Mouse (Mus musculus): ENCODE measurements at regions not wholly inside any gene's neighbourhood (a gene's known extent, or its start where the extent isn't known, plus 50 kb on each side); places are given as distances from the start of the nearest gene placed in this dataset.

- H3K9me3 ChIP-seq, result 0 out of 2 replicates have a peak, but pooled peaks cover 4% of the 10 kb centered on the region
- H3K27me3 ChIP-seq (ENCODE audit: insufficient read depth, poor library complexity, severe bottlenecking), result peaks cover 3% of the 10 kb centered on the region; the same call in 1 of the 2 replicates
- WGBS, result 66% methylated on average over 12 of the region's 12 CpGs
- peaks cover 11% of the 10 kb centered on the region for H3K4me1 ChIP-seq (replicated peaks)
- peak; percentile 40 for DNase-seq (ENCODE audit: low spot score)
- no peak overlapping the region for H3K4me3 ChIP-seq
- H3K27ac ChIP-seq, result peak overlapping the region; percentile 79
- no peaks in the 10 kb centered on the region for H3K36me3 ChIP-seq
Measured at GRCm38 (mm10) chr8:92555140-92555539, 118.9 kb upstream of the Irx6 start.

GRCm38 (mm10) chr8:92555631-92556030, 118.5 kb upstream of the Irx6 start:
- Histone ChIP-seq H3K36me3 (no peaks in the 10 kb centered on the region), H3K9me3 (0 out of 2 replicates have a peak, but pooled peaks cover 4% of the 10 kb centered on the region), H3K27ac (peak overlapping the region; percentile 79), H3K4me3 (no peak overlapping the region), H3K4me1 (replicated peaks) (peaks cover 11% of the 10 kb centered on the region), H3K27me3 (ENCODE audit: insufficient read depth, poor library complexity, severe bottlenecking) (0 out of 2 replicates have a peak, but pooled peaks cover 3% of the 10 kb centered on the region)
- peak; percentile 9 for DNase-seq (ENCODE audit: low spot score)
- WGBS, result 55% methylated on average over 7 of the region's 7 CpGs

DNA sequence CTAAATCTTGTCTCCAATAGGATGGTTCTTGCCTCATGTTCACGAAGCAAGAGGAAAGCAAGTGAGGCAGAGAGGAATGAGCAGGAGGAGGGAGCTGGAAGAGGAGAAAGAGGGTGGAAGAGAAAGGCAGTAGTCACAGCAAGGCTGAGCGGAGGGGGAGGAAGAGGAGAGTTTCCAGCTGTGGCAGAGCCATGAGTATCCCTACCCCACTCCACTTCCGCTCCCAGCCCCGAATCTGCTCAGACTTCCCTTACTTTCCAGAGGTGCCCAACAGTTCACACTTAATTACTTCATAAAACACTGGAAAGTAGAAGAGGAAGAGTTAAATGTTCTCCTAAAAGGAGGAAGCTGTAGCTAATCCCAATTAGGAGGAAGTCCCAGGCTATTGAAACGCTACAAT, 111.6 kb upstream of the Irx6 start:
- Histone ChIP-seq H3K36me3 (no peaks in the 10 kb centered on the region), H3K4me1 (replicated peaks) (no peaks in the 10 kb centered on the region), H3K9me3 (0 out of 2 replicates have a peak, but pooled peaks cover under 1% of the 10 kb centered on the region), H3K4me3 (no peak overlapping the region), H3K27ac (no peak overlapping the region), H3K27me3 (ENCODE audit: insufficient read depth, poor library complexity, severe bottlenecking) (no peaks in the 10 kb centered on the region)
- WGBS, result 77% methylated on average over 5 of the region's 5 CpGs
- DNase-seq (ENCODE audit: low spot score), result no peak

GRCm38 (mm10) chr8:92562962-92563361, 111.1 kb upstream of the Irx6 start:
- Histone ChIP-seq H3K9me3 (no peaks in the 10 kb centered on the region), H3K4me1 (replicated peaks) (no peaks in the 10 kb centered on the region), H3K27ac (no peak overlapping the region), H3K4me3 (no peak overlapping the region), H3K27me3 (ENCODE audit: insufficient read depth, poor library complexity, severe bottlenecking) (no peaks in the 10 kb centered on the region), H3K36me3 (no peaks in the 10 kb centered on the region)
- no peak for DNase-seq (ENCODE audit: low spot score)
- WGBS, result 84% methylated on average over 5 of the region's 5 CpGs

- 86% methylated on average over 10 of the region's 10 CpGs for WGBS
- H3K27me3 ChIP-seq (ENCODE audit: insufficient read depth, poor library complexity, severe bottlenecking), result no peaks in the 10 kb centered on the region
- H3K36me3 ChIP-seq, result no peaks in the 10 kb centered on the region
- no peaks in the 10 kb centered on the region for H3K9me3 ChIP-seq
- H3K4me3 ChIP-seq, result no peak overlapping the region
- H3K4me1 ChIP-seq (replicated peaks), result no peaks in the 10 kb centered on the region
- no peak overlapping the region for H3K27ac ChIP-seq
- DNase-seq (ENCODE audit: low spot score), result no peak
Measured at GRCm38 (mm10) chr8:92569650-92570049, 104.4 kb upstream of the Irx6 start.

DNA sequence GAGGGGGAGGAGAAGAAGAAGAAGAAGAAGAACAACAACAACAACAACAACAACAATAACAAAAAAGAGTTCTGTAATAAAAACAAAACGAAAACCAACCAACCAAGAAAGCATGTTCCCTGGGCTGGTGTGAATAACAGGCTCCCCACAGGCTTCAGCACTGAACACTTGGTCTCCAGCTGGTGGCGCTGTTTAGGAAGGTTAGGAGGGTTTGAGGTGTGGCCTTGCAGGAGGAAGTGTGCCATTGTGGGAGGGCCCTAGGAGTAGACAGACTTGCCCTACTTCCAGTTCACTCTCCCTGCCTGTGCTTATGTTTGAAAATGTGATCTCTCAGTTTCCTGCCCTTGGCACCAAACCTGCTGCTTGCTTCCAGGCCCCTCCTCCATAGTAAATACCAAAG, 94.6 kb upstream of the Irx6 start:
- H3K36me3 ChIP-seq, result no peaks in the 10 kb centered on the region
- DNase-seq (ENCODE audit: low spot score), result no peak
- no peaks in the 10 kb centered on the region for H3K27me3 ChIP-seq (ENCODE audit: insufficient read depth, poor library complexity, severe bottlenecking)
- no peak overlapping the region for H3K27ac ChIP-seq
- 0 out of 2 replicates have a peak, but pooled peaks cover 2% of the 10 kb centered on the region for H3K9me3 ChIP-seq
- H3K4me3 ChIP-seq, result no peak overlapping the region
- H3K4me1 ChIP-seq (replicated peaks), result no peaks in the 10 kb centered on the region
- WGBS, result 66% methylated on average over 2 of the region's 2 CpGs

- DNase-seq (ENCODE audit: low spot score), result no peak
- 93% methylated on average over 2 of the region's 2 CpGs for WGBS
- Histone ChIP-seq H3K27ac (no peak overlapping the region), H3K9me3 (no peaks in the 10 kb centered on the region), H3K4me3 (no peak overlapping the region), H3K4me1 (replicated peaks) (no peaks in the 10 kb centered on the region), H3K27me3 (ENCODE audit: insufficient read depth, poor library complexity, severe bottlenecking) (no peaks in the 10 kb centered on the region), H3K36me3 (no peaks in the 10 kb centered on the region)
Measured at GRCm38 (mm10) chr8:92581051-92581450, 93.0 kb upstream of the Irx6 start.

GRCm38 (mm10) chr8:92600766-92601165, 73.3 kb upstream of the Irx6 start:
- Histone ChIP-seq H3K27me3 (ENCODE audit: insufficient read depth, poor library complexity, severe bottlenecking) (no peaks in the 10 kb centered on the region), H3K4me1 (replicated peaks) (no peaks in the 10 kb centered on the region), H3K36me3 (no peaks in the 10 kb centered on the region), H3K4me3 (no peak overlapping the region), H3K27ac (no peak overlapping the region), H3K9me3 (no peaks in the 10 kb centered on the region)
- no peak for DNase-seq (ENCODE audit: low spot score)
- WGBS, result 89% methylated on average over 3 of the region's 3 CpGs

DNA sequence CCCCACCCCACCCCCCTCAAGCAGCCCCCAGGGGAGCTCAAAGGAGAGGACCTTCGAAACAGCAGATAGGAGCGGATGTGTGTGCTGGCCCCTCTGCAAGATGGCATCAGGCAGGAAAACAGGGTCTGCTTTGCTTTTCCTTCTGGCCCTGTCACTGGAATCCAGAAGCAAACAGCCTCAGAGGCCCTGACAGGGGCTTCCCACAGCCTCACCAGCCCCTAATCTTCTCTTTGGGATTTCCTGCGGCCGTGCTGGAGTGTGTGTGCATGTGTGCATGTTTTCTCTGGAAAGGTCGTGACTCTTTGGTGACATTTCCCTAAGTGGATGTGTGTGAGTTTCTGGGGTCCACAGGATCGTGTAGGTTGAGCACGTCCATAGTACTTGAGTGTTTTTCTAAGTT, 71.1 kb upstream of the Irx6 start:
- no peak overlapping the region for H3K27ac ChIP-seq
- H3K4me3 ChIP-seq, result no peak overlapping the region
- WGBS, result 65% methylated on average over 7 of the region's 7 CpGs
- DNase-seq (ENCODE audit: low spot score), result no peak
- H3K4me1 ChIP-seq (replicated peaks), result no peaks in the 10 kb centered on the region
- H3K36me3 ChIP-seq, result no peaks in the 10 kb centered on the region
- H3K27me3 ChIP-seq (ENCODE audit: insufficient read depth, poor library complexity, severe bottlenecking), result no peaks in the 10 kb centered on the region
- H3K9me3 ChIP-seq, result no peaks in the 10 kb centered on the region

- 94% methylated on average over 5 of the region's 5 CpGs for WGBS
- peaks cover 3% of the 10 kb centered on the region; the same call in 1 of the 2 replicates for H3K27me3 ChIP-seq (ENCODE audit: insufficient read depth, poor library complexity, severe bottlenecking)
- no peak overlapping the region for H3K4me3 ChIP-seq
- H3K27ac ChIP-seq, result no peak overlapping the region
- no peaks in the 10 kb centered on the region for H3K36me3 ChIP-seq
- peaks cover 8% of the 10 kb centered on the region; the same call in 1 of the 2 replicates for H3K4me1 ChIP-seq (replicated peaks)
- DNase-seq (ENCODE audit: low spot score), result no peak
- no peaks in the 10 kb centered on the region for H3K9me3 ChIP-seq
Measured at GRCm38 (mm10) chr8:92605631-92606030, 68.5 kb upstream of the Irx6 start.

- Histone ChIP-seq H3K4me1 (replicated peaks) (peaks cover 11% of the 10 kb centered on the region; the same call in 1 of the 2 replicates), H3K27ac (no peak overlapping the region), H3K36me3 (no peaks in the 10 kb centered on the region), H3K27me3 (ENCODE audit: insufficient read depth, poor library complexity, severe bottlenecking) (peaks cover 6% of the 10 kb centered on the region; the same call in 1 of the 2 replicates), H3K4me3 (no peak overlapping the region), H3K9me3 (no peaks in the 10 kb centered on the region)
- no peak for DNase-seq (ENCODE audit: low spot score)
- 79% methylated on average over 6 of the region's 6 CpGs for WGBS
Measured at GRCm38 (mm10) chr8:92607604-92608003, 66.5 kb upstream of the Irx6 start.

DNA sequence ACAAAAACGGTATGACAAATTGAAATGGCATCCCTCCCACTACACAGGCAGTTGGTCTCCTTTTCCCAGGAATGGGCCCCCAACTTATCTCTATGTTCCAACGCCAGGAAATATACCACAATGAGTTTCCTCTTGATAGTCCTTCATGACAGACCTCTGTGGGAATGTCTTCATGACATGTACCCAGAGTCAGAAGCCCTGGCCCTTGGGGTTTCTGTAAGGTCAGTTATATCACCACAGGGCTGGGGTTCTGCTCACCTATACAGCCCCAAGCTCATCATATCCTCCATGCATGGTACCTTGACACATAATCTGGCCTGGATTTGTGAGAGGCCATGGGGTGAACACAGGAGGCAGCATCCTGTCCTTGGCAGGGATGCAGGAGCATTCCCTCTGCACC, 64.2 kb upstream of the Irx6 start:
- DNase-seq (ENCODE audit: low spot score), result no peak
- Histone ChIP-seq H3K27ac (no peak overlapping the region), H3K4me3 (no peak overlapping the region), H3K27me3 (ENCODE audit: insufficient read depth, poor library complexity, severe bottlenecking) (peaks cover 6% of the 10 kb centered on the region; the same call in 1 of the 2 replicates), H3K9me3 (no peaks in the 10 kb centered on the region), H3K4me1 (replicated peaks) (peaks cover 14% of the 10 kb centered on the region; the same call in 1 of the 2 replicates), H3K36me3 (no peaks in the 10 kb centered on the region)
- WGBS, result 80% methylated on average over 2 of the region's 2 CpGs

GRCm38 (mm10) chr8:92610487-92611059, 63.5 kb upstream of the Irx6 start:
- no peak for DNase-seq (ENCODE audit: low spot score)
- H3K27ac ChIP-seq, result no peak overlapping the region; the same call in 1 of the 2 replicates
- no peak overlapping the region for H3K4me3 ChIP-seq
- H3K36me3 ChIP-seq, result no peaks in the 10 kb centered on the region
- peaks cover 6% of the 10 kb centered on the region; the same call in 1 of the 2 replicates for H3K27me3 ChIP-seq (ENCODE audit: insufficient read depth, poor library complexity, severe bottlenecking)
- 52% methylated on average over 6 of the region's 6 CpGs for WGBS
- peaks cover 14% of the 10 kb centered on the region; the same call in 1 of the 2 replicates for H3K4me1 ChIP-seq (replicated peaks)
- H3K9me3 ChIP-seq, result no peaks in the 10 kb centered on the region

Data from hindbrain, embryonic 10.5 days (tissue).